9 mouse cellular contexts compared by ENCODE assay signal in the genomic region with DNA sequence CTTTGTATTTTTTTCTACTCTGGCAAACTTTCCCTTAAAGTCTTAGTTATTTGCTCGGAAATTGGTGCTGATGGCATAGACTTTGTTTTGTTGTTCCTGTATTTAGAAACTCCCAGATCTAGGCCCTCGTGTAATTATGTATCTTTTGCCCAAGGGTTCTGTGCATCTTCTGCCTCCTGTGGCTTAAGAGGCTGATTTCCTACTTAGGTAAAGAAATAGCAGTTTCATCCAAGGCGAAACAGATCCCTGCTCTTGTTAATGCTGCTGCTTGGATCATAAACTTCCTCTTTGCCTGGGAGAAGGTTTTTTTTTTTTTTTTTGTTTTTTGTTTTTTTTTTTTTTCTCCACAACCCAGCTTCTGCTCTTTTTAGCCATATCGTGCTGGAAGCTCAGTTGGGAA. TPM values are rescaled to one million over a fixed set of nuclear protein-coding genes. Genes with fewer than 3 reads are reported as not detected.
DNase-seq lines count a peak whose midpoint lies in the region; ATAC-seq and TF ChIP-seq lines count a peak whose summit lies in the region.
"Had no signal": no experiment of that assay in that cellular context is flagged by ENCODE, and none has a peak within 500 bp of the region (broad histone marks: within the 10 kb centered on the region; RNA-seq: fewer than 3 reads in every experiment).

No protein-coding gene starts in this region.

- no peaks in the 10 kb centered on the region for H3K4me1 ChIP-seq in liver, adult 2 months (ENCODE audit: control insufficient read depth, insufficient read depth, low read length)
- peaks cover 33% of the 10 kb centered on the region for H3K4me1 ChIP-seq in liver, embryonic 12.5 days
- peaks cover 17% of the 10 kb centered on the region for H3K4me1 ChIP-seq in forebrain, embryonic 12.5 days
- H3K4me1 ChIP-seq in intestine, postnatal 0 days (replicated peaks; ENCODE audit: control insufficient read depth, insufficient read depth, low read length) = no peaks in the 10 kb centered on the region; the same call in 1 of the 2 replicates
- no peaks in the 10 kb centered on the region for H3K4me1 ChIP-seq in neural tube, embryonic 14.5 days (ENCODE audit: control insufficient read depth, insufficient read depth, low read length)

- no peak overlapping the region for H3K4me2 ChIP-seq in liver, embryonic 12.5 days
- H3K4me2 ChIP-seq in forebrain, embryonic 12.5 days = peak overlapping the region; percentile 90
- peak overlapping the region; percentile 73 for H3K4me2 ChIP-seq in intestine, postnatal 0 days (replicated peaks; ENCODE audit: low read depth)
- peak overlapping the region; percentile 76; the same call in 1 of the 2 replicates for H3K4me2 ChIP-seq in neural tube, embryonic 14.5 days (ENCODE audit: low read depth, low read length)

- H3K4me3 ChIP-seq in liver, adult 2 months (ENCODE audit: insufficient read depth, low read depth, low read length) = no peak overlapping the region
- no peak overlapping the region for H3K4me3 ChIP-seq in liver, embryonic 12.5 days
- no peak overlapping the region for H3K4me3 ChIP-seq in forebrain, embryonic 12.5 days (replicated peaks)
- no peak overlapping the region for H3K4me3 ChIP-seq in intestine, postnatal 0 days (ENCODE audit: low read depth, low read length)
- no peak overlapping the region for H3K4me3 ChIP-seq in neural tube, embryonic 14.5 days (ENCODE audit: low read depth, low read length)

- no peak overlapping the region for H3K9ac ChIP-seq in liver, adult 2 months (ENCODE audit: low read depth, low read length)
- H3K9ac ChIP-seq in liver, embryonic 12.5 days = no peak overlapping the region
- H3K9ac ChIP-seq in forebrain, embryonic 12.5 days = no peak overlapping the region
- no peak overlapping the region for H3K9ac ChIP-seq in intestine, postnatal 0 days (ENCODE audit: low read depth, low read length)
- no peak overlapping the region for H3K9ac ChIP-seq in neural tube, embryonic 14.5 days (replicated peaks; ENCODE audit: low read depth, low read length)

- no peak overlapping the region for H3K27ac ChIP-seq in liver, adult 2 months (replicated peaks; ENCODE audit: insufficient read depth, low read depth, low read length)
- H3K27ac ChIP-seq in liver, embryonic 12.5 days = no peak overlapping the region
- H3K27ac ChIP-seq in forebrain, embryonic 12.5 days = no peak overlapping the region
- H3K27ac ChIP-seq in intestine, postnatal 0 days (ENCODE audit: low read depth, low read length) = no peak overlapping the region
- H3K27ac ChIP-seq in neural tube, embryonic 14.5 days (ENCODE audit: low read depth, low read length) = no peak overlapping the region

- no peak for ATAC-seq in liver, embryonic 12.5 days
- ATAC-seq in forebrain, embryonic 12.5 days (ENCODE audit: low FRiP score) = no peak
- no peak for ATAC-seq in intestine, postnatal 0 days
- no peak for ATAC-seq in neural tube, embryonic 14.5 days (ENCODE audit: low read depth)
- no peak for ATAC-seq in CD4-positive, CD25-positive, alpha-beta regulatory T cell, adult 4 months

- H3K79me2 ChIP-seq in liver, adult 2 months (ENCODE audit: control insufficient read depth, insufficient read depth, low read length) = no peaks in the 10 kb centered on the region

- no peaks in the 10 kb centered on the region for H3K36me3 ChIP-seq in liver, adult 2 months (ENCODE audit: control insufficient read depth, insufficient read depth, low read length)
- no peaks in the 10 kb centered on the region for H3K36me3 ChIP-seq in liver, embryonic 12.5 days
- no peaks in the 10 kb centered on the region for H3K36me3 ChIP-seq in forebrain, embryonic 12.5 days (replicated peaks)
- H3K36me3 ChIP-seq in intestine, postnatal 0 days (ENCODE audit: control insufficient read depth, insufficient read depth) = no peaks in the 10 kb centered on the region
- H3K36me3 ChIP-seq in neural tube, embryonic 14.5 days (ENCODE audit: control insufficient read depth, insufficient read depth, low read length) = no peaks in the 10 kb centered on the region

- no peaks in the 10 kb centered on the region for H3K27me3 ChIP-seq in liver, adult 2 months (ENCODE audit: control insufficient read depth, insufficient read depth, low read length)
- H3K27me3 ChIP-seq in liver, embryonic 12.5 days (replicated peaks) = peaks cover 39% of the 10 kb centered on the region
- no peaks in the 10 kb centered on the region for H3K27me3 ChIP-seq in forebrain, embryonic 12.5 days
- no peaks in the 10 kb centered on the region for H3K27me3 ChIP-seq in intestine, postnatal 0 days (replicated peaks; ENCODE audit: control insufficient read depth, insufficient read depth, low read length)
- no peaks in the 10 kb centered on the region for H3K27me3 ChIP-seq in neural tube, embryonic 14.5 days (ENCODE audit: control insufficient read depth, insufficient read depth, low read length)

- no peaks in the 10 kb centered on the region for H3K9me3 ChIP-seq in liver, embryonic 12.5 days (replicated peaks)
- no peaks in the 10 kb centered on the region for H3K9me3 ChIP-seq in forebrain, embryonic 12.5 days
- no peaks in the 10 kb centered on the region for H3K9me3 ChIP-seq in intestine, postnatal 0 days (ENCODE audit: control insufficient read depth)
- H3K9me3 ChIP-seq in neural tube, embryonic 14.5 days (ENCODE audit: control insufficient read depth, low read length) = no peaks in the 10 kb centered on the region

- peak; percentile 10 for DNase-seq in liver, adult 2 months (ENCODE audit: extremely low read depth, low read depth, low spot score)
- DNase-seq in c-Kit-positive CD71-positive TER-119-positive erythroid progenitor cells, embryonic 14.5 days (ENCODE audit: low spot score) = no peak
- no peak for DNase-seq in retina, postnatal 1 day

- no peak for TF ChIP-seq POLR2A in liver, adult 2 months (IDR thresholded peaks at IDR 0.05; ENCODE audit: extremely low read depth, insufficient read depth, low read length)

- WGBS in liver, adult 2 months = 65% methylated on average over 4 of the region's 4 CpGs
- WGBS in liver, embryonic 12.5 days (ENCODE audit: insufficient replicate concordance) = 27% methylated on average over 4 of the region's 4 CpGs
- 49% methylated on average over 4 of the region's 4 CpGs for WGBS in forebrain, embryonic 12.5 days
- 53% methylated on average over 4 of the region's 4 CpGs for WGBS in intestine, postnatal 0 days
- 42% methylated on average over 4 of the region's 4 CpGs for WGBS in neural tube, embryonic 14.5 days

- TF ChIP-seq CTCF in liver, adult 2 months (IDR thresholded peaks at IDR 0.05; ENCODE audit: low read depth, low read length) = no peak
- no peak for TF ChIP-seq CTCF in intestine, postnatal 0 days (IDR thresholded peaks at IDR 0.05; ENCODE audit: low read depth)

RNA-seq across cellular contexts. Expression of a gene that starts 2.3 kb away (rescaled TPM):
- 3.7 and 5.2 TPM in 2 replicates for total RNA-seq in liver, adult 2 months (2014; rRNA removed)
- 3.2 and 5.7 TPM in 2 replicates for polyA plus RNA-seq in liver, adult 2 months (2012; rRNA removed)
- 12.0 and 12.2 TPM in 2 replicates for polyA plus RNA-seq in liver, embryonic 12.5 days (2016; fragmentation: Nextera tagmentation; extraction: Ambion mirVana)
- polyA plus RNA-seq in forebrain, embryonic 12.5 days (2016; fragmentation: Nextera tagmentation; extraction: Ambion mirVana) = 101 and 107 TPM in 2 replicates
- 58.3 and 63.2 TPM in 2 replicates for polyA plus RNA-seq in intestine, postnatal 0 days (2015; fragmentation: Nextera tagmentation; extraction: Ambion mirVana)
- 25.2 and 38.7 TPM in 2 replicates for polyA plus RNA-seq in neural tube, embryonic 14.5 days (2014; fragmentation: Nextera tagmentation; extraction: Ambion mirVana)
- polyA plus RNA-seq in CD4-positive, CD25-positive, alpha-beta regulatory T cell, adult 4 months (2017; shearing (Covaris generic)) = 10 to 100 TPM; 19.7 to 31.0 TPM
- total RNA-seq: MEL had no signal
